Mouse (Mus musculus) kidney, adult 2 months (tissue): ENCODE results near the gene Fbln7.

Experiments
- CTCF ChIP-seq: fragments of 200-500 bp; conservative IDR thresholded peaks from 2 replicates; pipeline ENCODE4 v1.5.1; 2011; ENCODE audit warnings: low read depth, mild to moderate bottlenecking, control low read depth, low read length, moderate library complexity, mixed read lengths; ENCODE audit not compliant: insufficient read depth, insufficient read length
- POLR2A ChIP-seq: fragments of 200-500 bp; IDR thresholded peaks from one replicate; pipeline ENCODE4 v1.6.1; 2011; ENCODE audit warnings: low read depth, low read length, control low read depth

GRCm38 (mm10) chr2:128903661-128904060 lies 40.9 kb downstream of the Fbln7 start:
- TF ChIP-seq CTCF (no peak), POLR2A (no peak)
